Mouse (Mus musculus) embryonic stem cell, embryonic (primary cell): ENCODE data around the gene Otulin.

ENCODE experiments used
- CTCF ChIA-PET, 4 experiments: fragments of 300-600 bp in 2 of 4; fragments of 350-600 bp in 2 of 4; sonication (Branson Sonifier 250); formaldehyde crosslinking; loops; one replicate each; lab custom pipeline; 2022; ENCODE audit warnings: inconsistent platforms in 2 of 4; lab: Charles Lee
- POLR2A ChIA-PET, 4 experiments: fragments of 300-600 bp in 2 of 4; fragments of 350-600 bp in 2 of 4; sonication (Branson Sonifier 250); formaldehyde crosslinking; loops; one replicate each; lab custom pipeline; 2022; ENCODE audit warnings: antibody characterized with exemption in 4 of 4, inconsistent platforms in 1 of 4; lab: Charles Lee

The Otulin gene

DNA sequence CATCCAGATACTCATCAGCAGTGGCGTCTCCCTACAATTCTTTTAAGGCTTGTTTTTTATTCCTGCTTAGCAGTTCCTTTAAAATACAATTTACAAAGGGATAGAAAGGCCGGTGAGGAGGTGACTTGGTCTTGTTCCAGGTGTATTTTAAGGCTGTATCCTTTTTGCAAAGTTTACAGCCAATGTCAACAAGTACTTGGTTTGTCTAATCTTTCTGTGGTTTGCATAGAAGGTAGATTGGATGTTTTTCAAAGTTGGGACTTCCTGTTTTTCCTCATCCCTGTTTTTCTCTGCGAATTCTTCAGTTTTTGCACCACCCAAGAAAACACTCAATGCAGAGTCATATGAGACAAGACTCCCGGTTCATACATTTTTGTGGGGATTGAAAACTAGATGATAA lies 101.6 kb downstream of the Otulin start:
- CTCF ChIA-PET: no interaction called here
- POLR2A ChIA-PET: no interaction called here

DNA sequence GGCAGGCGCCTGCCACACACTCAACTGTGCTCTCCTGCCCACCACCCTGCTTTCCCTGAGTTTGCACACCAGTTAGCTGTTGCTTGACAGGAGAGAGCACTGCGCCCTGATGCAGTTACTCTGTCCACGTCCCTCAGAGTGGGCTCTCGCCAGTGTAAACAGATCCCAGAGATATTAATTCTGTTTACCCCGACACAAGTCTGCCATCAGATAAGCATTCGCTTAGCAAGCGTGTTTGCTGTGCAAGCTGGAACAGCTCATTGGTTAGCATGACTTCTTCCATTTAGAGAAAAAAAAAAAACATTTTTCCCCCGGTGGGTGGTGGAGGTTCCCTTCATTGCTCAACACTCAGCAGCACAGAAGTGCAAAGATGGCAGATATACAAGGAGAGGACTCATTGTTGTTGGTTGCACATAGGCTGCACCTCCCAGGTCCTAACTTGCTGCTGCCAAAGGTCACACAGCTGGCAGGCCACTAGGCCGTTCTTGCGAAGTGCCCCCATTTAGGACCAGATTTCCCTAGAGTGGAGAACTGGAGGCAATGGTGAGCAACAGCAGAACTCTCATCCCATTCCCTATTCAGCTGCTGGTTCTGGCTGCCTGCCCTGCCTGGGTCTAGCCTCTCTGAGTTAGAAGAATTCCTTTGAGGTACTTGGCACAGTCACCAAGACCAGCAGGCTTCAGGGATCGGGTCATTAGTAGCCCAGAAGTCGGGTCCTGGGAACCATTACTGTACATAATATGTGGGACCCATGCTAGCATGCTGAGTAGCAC lies 105.1 kb downstream of the Otulin start:
- ChIA-PET POLR2A (interaction anchor here in 2 of 4 experiments (0.5 to 1.1 kb wide), 3 partner anchors 11 to 197 kb away, joined by 3 read pairs; no protein-coding TSS in a partner anchor), CTCF (interaction anchor here in 1 of 4 experiments (0.5 kb wide), 1 partner anchor 22 kb away, joined by 5 read pairs; no protein-coding TSS in a partner anchor)

DNA sequence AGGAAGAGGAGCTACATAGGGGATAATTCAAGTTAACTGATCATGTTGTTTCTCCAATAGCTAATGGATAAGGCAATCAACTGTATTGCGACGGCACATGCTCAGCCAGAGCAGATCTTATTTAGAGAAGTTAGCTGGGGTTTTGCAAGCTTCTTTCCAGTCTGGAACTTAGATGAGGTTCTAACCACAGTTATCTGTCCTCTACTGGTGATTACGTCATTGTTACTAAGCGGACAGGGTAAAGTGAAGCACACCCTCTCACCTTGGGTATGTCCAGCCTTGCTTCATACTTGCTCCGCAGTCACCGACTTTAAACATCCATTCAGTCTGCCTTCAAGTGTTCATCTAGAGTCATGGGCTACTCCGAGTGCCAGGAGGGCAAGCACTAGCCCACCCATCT lies 110.6 kb downstream of the Otulin start:
- POLR2A ChIA-PET: interaction anchor here in 1 of 4 experiments (1.1 kb wide), 1 partner anchor 74 kb away, joined by 3 read pairs; no protein-coding TSS in a partner anchor
- CTCF ChIA-PET: no interaction called here

DNA sequence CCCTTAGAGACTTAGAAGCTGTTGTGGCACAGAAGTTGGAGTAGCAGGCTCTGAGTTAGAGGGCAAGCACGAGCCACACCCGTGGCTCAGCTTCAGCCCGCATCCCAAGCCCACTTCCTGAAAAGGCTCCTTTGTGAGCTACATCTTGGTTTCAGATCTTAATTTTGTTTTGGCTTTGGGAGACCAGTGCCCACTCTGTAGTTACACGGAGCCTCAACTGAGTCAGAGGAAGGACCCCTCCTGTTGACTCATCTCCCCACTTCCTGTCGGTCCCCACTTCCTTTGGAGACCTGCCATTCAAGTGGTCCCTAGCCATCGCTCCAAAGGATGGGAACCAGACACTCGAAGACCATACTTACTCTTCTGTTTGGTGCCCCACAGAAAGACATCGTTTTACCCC lies 112.5 kb downstream of the Otulin start:
- CTCF ChIA-PET: no interaction called here
- POLR2A ChIA-PET: interaction anchor here in 1 of 4 experiments (0.9 kb wide), 1 partner anchor 48 kb away, joined by 3 read pairs; no protein-coding TSS in a partner anchor

DNA sequence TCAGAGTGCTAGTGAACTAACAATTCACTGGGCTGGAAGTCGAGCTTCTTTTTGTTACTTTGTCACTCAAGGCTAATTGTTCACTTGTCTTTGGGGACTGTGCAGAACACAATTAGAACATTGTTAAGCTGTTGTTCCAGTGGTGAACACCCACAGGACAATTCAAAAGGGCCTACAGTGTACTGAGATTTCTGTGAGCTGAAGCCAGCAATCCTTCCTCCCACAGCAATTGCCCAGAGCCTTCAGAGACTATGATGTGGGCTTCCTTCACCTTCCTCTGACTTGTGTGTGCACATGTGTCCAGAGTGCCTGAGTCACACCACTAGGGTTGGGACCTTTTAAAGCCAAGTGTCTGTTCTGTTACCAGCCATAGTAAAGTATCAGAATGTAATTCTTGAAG lies 113.6 kb downstream of the Otulin start:
- ChIA-PET CTCF (interaction anchor here in 1 of 4 experiments (0.5 kb wide), 1 partner anchor 116 kb away, joined by 3 read pairs; no protein-coding TSS in a partner anchor), POLR2A (interaction anchor here in 2 of 4 experiments (0.6 to 0.9 kb wide), 3 partner anchors 34 to 47 kb away, joined by 3 to 4 read pairs (median 3); no protein-coding TSS in a partner anchor)

DNA sequence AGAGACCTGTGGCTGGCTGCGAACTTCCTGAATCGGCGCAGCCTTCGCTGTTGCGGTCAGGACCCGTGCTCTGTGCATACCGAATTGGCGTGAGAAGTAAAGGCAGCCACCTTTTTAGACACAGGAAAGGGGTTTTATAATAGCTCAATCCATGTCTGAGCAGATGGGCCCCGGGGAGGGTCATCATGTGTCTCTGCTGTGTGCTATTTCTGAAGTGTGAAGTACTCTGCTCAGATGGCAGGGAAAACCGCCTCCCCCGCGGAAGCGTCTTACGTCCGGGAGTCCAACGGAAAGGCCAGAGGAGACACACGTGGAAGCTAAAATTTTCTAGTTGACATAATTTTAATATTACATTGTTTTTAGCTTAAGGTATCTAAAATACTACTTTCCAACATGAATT lies 121.5 kb downstream of the Otulin start:
- CTCF ChIA-PET: no interaction called here
- POLR2A ChIA-PET: interaction anchor here in 1 of 4 experiments (2.9 to 4.5 kb wide), 2 partner anchors 14 to 18 kb away, joined by 14 to 19 read pairs; no protein-coding TSS in a partner anchor

DNA sequence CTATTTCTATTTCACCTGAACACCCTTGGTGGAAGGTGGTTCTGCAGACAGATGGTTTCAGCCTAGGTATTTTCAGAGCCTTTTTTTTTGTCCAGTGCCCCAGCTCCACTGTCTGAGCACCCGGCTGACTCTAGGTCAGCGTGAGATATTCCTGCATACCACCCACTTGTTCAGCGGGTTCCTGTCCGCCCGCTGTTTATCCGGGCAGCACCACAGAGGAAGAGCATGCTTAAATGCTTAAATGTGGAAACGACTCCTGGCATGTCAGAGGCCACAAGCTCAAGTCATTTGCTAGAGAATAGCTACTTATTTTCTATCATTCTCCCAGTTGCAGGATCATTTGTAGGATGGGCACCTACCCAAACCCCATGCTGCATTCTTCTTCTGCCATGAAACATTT lies 122.3 kb downstream of the Otulin start:
- POLR2A ChIA-PET: interaction anchor here in 1 of 4 experiments (0.6 to 4.5 kb wide), 3 partner anchors 14 to 622 kb away, joined by 3 to 19 read pairs (median 14); no protein-coding TSS in a partner anchor
- CTCF ChIA-PET: no interaction called here

DNA sequence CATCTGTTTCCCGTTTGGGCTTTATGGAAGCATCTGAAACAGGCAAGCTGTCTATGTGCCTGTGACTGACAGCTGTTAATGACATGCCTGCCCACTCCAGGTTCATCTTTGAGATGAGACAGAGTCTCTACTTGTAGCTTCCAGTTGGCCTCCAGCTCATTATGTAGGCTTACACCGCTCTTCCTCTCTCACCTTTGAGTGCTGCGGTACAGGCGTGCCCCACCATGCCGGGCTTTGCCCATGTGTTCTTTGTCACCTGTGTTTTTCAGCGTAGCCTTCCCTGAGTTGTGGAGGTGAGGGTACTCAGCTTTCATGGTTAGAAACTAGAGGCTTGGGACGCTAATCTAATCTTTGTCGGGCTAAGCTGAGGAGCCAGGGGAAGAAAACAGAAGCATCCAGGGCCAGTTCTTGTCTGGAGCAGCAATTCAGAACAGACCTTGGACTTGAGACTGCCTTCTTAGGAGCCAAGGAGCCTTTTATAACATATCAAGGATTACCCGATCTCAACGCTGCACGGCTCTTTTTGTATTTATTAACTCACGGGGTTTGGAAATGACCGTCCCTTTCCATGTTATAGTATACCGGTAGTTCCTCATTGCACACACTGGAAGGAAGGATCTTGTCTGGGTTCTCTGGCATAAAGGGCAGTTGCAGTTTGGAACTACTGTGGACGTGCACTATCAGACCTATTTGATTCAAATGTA lies 123.4 kb downstream of the Otulin start:
- POLR2A ChIA-PET: interaction anchor here in 3 of 4 experiments (0.9 to 4.5 kb wide), 7 partner anchors 10 to 35 kb away, joined by 3 to 19 read pairs (median 4); no protein-coding TSS in a partner anchor
- CTCF ChIA-PET: interaction anchor here in 2 of 4 experiments (0.5 to 0.6 kb wide), 3 partner anchors 37 to 134 kb away, joined by 3 to 4 read pairs (median 3); no protein-coding TSS in a partner anchor

DNA sequence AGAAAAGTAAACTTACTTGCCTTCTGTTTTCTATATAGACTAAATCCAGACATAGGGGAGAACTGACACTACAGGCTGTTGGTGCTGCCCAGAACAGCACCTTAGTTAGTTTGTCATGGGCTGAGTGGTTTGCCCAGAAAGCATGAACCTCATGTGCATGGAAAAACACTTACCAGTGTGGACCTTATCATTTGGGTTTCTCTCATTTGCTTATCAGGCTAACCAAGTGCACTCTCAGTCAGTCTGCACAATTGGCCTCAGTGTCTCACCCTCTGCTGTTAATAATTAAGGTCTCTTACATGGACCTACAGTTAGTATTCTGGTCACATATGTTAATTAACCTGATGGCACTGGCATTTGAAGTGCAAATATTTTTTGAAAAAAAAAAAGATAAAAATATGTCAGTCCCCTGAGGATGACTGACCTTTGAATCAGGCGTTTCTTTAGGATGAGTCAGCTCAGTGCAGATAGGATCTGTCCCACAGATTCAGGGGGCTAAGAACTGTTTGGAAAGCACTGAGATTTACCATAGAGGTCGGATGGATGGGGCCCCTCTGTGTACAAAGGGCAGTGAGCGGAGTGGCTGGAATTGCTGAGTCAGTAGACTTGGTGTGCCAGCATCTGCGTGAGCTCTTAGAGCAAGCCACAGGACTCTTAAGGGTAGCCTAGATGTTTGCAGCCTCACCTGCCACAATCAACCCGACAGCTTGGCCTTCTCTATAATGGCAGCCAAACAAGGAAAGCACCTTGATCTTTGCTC lies 124.2 kb downstream of the Otulin start:
- ChIA-PET POLR2A (interaction anchor here in 3 of 4 experiments (0.9 to 4.5 kb wide), 7 partner anchors 9 to 36 kb away, joined by 3 to 19 read pairs (median 4); no protein-coding TSS in a partner anchor), CTCF (interaction anchor here in 1 of 4 experiments (0.6 kb wide), 1 partner anchor 36 kb away, joined by 4 read pairs; no protein-coding TSS in a partner anchor)

DNA sequence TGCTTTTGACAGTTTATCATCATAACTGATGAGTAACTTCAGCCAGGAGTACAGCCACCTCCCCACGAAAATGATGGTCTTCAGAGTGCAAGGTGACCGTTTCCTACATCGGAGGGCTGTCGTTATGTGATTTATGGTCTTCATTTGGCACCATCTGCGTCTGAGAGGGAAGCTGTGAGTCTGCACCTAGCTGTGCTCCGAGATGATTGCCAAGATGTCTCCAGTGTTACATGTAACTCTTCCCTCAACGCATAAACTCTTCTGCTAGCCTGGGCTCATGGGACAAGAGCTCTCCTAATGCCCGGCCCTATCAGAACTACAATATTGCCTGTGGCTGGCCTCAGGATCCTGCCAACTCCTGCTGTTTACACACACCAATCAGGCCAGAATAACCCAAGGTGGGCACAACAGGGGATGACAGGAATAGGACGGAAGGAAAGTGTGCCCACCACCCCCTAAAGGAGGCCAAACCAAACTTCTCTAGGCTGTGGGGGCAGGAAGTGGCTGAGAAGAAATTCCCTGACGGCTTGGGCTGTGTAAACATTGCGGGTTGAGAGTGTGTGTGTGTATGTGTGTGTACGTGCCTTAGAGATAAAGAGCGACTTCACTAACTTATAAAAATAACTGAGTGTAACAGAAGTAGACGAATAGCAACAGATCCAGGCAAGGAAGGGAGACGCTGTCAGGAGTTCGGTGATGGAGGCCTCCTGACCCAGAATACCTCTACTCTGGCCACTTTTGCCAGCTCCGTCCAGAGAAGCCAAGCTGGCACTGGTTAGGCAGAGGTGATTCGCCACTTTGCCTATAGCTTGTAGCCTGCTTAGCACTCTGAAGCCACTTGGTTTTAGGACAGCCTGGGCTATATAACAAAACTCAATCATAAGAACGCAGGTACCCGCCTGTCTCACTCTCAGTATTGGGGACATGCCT lies 126.4 kb downstream of the Otulin start:
- CTCF ChIA-PET: no interaction called here
- POLR2A ChIA-PET: interaction anchor here in 3 of 4 experiments (0.6 to 5.1 kb wide), 7 partner anchors 9 to 1528 kb away, joined by 3 to 25 read pairs (median 4); no protein-coding TSS in a partner anchor

DNA sequence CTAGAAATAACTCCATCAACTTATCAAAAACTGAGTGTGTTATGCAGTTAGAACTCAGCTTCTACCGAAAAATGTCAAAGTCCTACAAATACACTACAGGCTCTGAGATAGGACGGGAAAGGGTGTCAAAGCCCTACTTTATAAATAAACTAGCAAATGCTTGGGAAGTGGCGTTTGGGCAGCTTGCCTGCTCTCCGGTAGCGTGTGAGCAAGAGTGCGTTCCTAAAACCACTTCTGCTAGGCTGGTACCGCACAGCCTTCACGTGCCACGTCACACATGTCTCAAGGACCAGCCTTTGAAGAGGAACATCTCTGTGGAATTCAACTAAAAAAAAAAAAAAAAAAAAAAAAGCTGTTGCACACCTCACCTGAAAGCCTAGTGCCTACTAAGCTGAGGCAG lies 127.3 kb downstream of the Otulin start:
- ChIA-PET CTCF (interaction anchor here in 1 of 4 experiments (0.6 to 0.7 kb wide), 2 partner anchors 23 to 416 kb away, joined by 3 to 5 read pairs; no protein-coding TSS in a partner anchor), POLR2A (interaction anchor here in 3 of 4 experiments (0.6 to 5.1 kb wide), 8 partner anchors 8 to 1527 kb away, joined by 3 to 25 read pairs (median 4); partner anchors contain the start of gene Ank (in 1 of the 3))

DNA sequence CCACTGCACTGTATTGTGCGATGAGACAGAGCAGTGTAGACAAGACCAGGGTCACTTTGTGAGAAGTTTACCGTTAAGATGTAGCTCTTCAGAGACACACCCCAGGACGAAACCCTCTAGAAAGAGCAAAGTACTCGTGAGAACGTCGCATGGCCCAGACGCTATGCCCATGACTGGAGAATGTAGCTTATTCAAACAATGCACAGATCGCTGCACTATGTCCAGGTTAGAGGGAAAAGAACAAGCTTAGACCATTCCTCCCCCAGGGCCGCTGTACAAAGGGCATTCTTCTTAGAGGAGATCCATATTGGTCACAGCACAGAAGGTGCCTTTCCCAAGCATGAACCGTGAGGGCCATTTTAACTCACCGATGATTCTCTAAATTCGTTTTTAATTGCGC lies 128.2 kb downstream of the Otulin start:
- CTCF ChIA-PET: no interaction called here

DNA sequence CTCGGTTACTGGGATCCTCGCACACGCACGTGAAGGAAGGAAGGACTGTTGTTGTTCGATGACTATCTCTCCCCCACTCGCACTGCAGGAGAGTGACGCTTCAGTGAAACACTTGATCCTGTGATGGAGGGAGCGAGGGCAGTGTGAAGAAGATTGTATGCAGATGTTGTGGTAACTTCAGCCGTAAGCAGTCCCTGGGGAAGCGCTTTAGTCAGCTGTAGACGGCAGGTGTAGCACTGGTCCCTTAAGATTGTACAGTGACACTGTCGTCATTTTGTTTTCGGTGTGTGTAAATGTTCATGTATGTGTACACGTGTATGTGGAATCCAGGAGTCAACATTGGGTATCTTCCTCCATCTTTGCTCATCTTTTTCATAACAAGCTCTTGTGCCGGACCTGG lies 130.1 kb downstream of the Otulin start:
- CTCF ChIA-PET: no interaction called here
- POLR2A ChIA-PET: interaction anchor here in 2 of 4 experiments (1.0 to 5.1 kb wide), 3 partner anchors 10 to 94 kb away, joined by 3 to 25 read pairs (median 4); no protein-coding TSS in a partner anchor

More for the DNA sequence above, 128.2 kb downstream of the Otulin start:
- POLR2A ChIA-PET: interaction anchor here in 2 of 4 experiments (0.6 to 5.1 kb wide), 4 partner anchors 13 to 590 kb away, joined by 3 to 25 read pairs (median 4); partner anchors contain the start of gene Ank (in 1 of the 2)

DNA sequence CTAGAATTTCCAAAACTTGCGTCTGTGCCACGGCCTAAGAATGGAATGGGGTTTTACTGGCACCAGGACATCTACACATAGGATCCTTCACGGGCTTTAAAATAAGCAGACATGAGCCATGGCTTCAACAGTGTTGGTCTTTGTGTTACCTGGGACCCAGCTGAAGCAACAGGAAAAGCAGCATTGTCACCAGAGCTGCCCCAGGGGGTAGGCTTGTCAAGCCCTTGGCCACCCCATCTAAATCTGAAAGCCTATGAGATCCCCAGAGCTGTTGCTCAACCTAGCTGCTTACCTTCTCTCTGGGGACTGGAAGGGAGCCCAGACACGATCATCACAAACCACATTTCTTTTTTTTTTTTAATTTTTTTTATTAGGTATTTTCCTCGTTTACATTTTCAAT lies 132.4 kb downstream of the Otulin start:
- POLR2A ChIA-PET: interaction anchor here in 1 of 4 experiments (0.7 to 1.3 kb wide), 2 partner anchors 10 to 51 kb away, joined by 3 to 4 read pairs; no protein-coding TSS in a partner anchor

DNA sequence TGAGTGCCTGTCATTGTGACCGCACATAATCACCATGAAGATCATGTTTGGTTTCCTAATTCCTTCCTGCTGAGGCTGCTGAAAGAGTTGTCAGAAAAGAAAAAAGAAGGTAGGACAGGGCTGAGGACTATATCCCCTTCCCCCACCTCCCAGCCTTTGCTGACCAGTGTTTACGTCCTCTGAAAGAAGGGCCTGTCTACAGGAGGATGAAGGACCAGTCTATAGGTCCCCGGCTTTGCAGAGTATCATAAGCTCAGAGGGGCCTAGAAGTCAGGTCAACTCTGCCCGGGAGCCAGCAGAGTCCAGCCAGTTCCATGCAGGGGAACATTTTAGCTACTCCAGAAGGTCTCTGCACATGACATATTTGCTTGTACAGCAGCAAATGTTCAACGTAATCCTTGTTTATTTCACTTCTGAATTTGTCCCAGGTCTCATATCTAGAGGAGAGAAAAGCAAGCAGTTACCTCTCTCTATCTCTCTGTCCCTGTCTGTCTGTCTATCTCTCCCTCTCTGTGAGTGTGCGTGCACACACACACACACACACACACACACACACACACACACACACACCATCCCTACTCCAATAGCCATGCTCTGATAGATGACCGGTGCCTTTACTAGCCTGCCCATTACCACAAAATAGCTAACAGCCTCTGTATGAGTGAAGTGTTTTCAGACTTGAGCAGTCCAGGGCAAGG lies 133.0 kb downstream of the Otulin start:
- ChIA-PET CTCF (no interaction called here), POLR2A (interaction anchor here in 3 of 4 experiments (0.7 to 1.3 kb wide), 4 partner anchors 9 to 52 kb away, joined by 3 to 4 read pairs (median 4); no protein-coding TSS in a partner anchor)

More for the DNA sequence above, 132.4 kb downstream of the Otulin start:
- CTCF ChIA-PET: no interaction called here
